Comparison of ENCODE assay signal across 24 mouse cellular contexts in genomic region chr5:35762850-35763249, GRCm38 (mm10). TPM values are rescaled to one million over a fixed set of nuclear protein-coding genes. Genes with fewer than 3 reads are reported as not detected.
DNase-seq lines count a peak whose midpoint lies in the region; ATAC-seq and TF ChIP-seq lines count a peak whose summit lies in the region.
"Had no signal": no experiment of that assay in that cellular context is flagged by ENCODE, and none has a peak within 500 bp of the region (broad histone marks: within the 10 kb centered on the region; RNA-seq: fewer than 3 reads in every experiment).

No protein-coding gene starts in this region.

- peaks cover 61% of the 10 kb centered on the region for H3K4me1 ChIP-seq in heart, embryonic 13.5 days

- H3K27ac ChIP-seq in heart, embryonic 13.5 days (replicated peaks): 0 out of 2 replicates have a peak overlapping the region, but pooled peaks have one; percentile 15
- peak overlapping the region; percentile 61; the same call in 1 of the 2 replicates for H3K27ac ChIP-seq in layer of hippocampus, adult 2 months
- H3K27ac ChIP-seq: embryonic facial prominence, embryonic 10.5 days; embryonic facial prominence, embryonic 15.5 days; forebrain, embryonic 12.5 days; hindbrain, embryonic 14.5 days; limb, embryonic 12.5 days; liver, embryonic 12.5 days; neural tube, embryonic 12.5 days; stomach, postnatal 0 days had no signal

- no peaks in the 10 kb centered on the region for H3K36me3 ChIP-seq in heart, embryonic 13.5 days
- H3K36me3 ChIP-seq: embryonic facial prominence, embryonic 10.5 days; embryonic facial prominence, embryonic 15.5 days; forebrain, embryonic 12.5 days; limb, embryonic 12.5 days; liver, embryonic 12.5 days; neural tube, embryonic 12.5 days had no signal

- peaks cover 64% of the 10 kb centered on the region for H3K27me3 ChIP-seq in heart, embryonic 13.5 days (replicated peaks)

- TF ChIP-seq CTCF in layer of hippocampus, adult 2 months (conservative IDR thresholded peaks at IDR 0.05): no peak

- H3K9me3 ChIP-seq in heart, embryonic 13.5 days: no peaks in the 10 kb centered on the region
- H3K9me3 ChIP-seq: embryonic facial prominence, embryonic 10.5 days; embryonic facial prominence, embryonic 15.5 days; forebrain, embryonic 12.5 days; limb, embryonic 12.5 days; liver, embryonic 12.5 days; neural tube, embryonic 12.5 days had no signal

- WGBS in heart, embryonic 13.5 days: 75% methylated on average over 10 of the region's 10 CpGs

- no peak overlapping the region for H3K4me3 ChIP-seq in heart, embryonic 13.5 days
- no peak overlapping the region for H3K4me3 ChIP-seq in layer of hippocampus, adult 2 months
- H3K4me3 ChIP-seq: embryonic facial prominence, embryonic 10.5 days; embryonic facial prominence, embryonic 15.5 days; forebrain, embryonic 12.5 days; limb, embryonic 12.5 days; liver, embryonic 12.5 days; neural tube, embryonic 12.5 days had no signal

- no peak for ATAC-seq in heart, embryonic 13.5 days (ENCODE audit: extremely low read depth, insufficient number of reproducible peaks, low FRiP score, low TSS enrichment)
- ATAC-seq: activated CD4-positive, CD25-positive, alpha-beta regulatory T cell, adult 4 months; forebrain, postnatal 0 days; liver, embryonic 12.5 days; liver, postnatal 0 days; midbrain, embryonic 16.5 days had no signal

- H3K4me2 ChIP-seq in heart, embryonic 13.5 days: no peak overlapping the region
- H3K4me2 ChIP-seq: embryonic facial prominence, embryonic 15.5 days; forebrain, embryonic 12.5 days; hindbrain, embryonic 14.5 days; limb, embryonic 12.5 days; liver, embryonic 12.5 days; midbrain, embryonic 11.5 days; neural tube, embryonic 12.5 days had no signal

- H3K9ac ChIP-seq in heart, embryonic 13.5 days: 0 out of 2 replicates have a peak overlapping the region, but pooled peaks have one; percentile 1
- H3K9ac ChIP-seq: embryonic facial prominence, embryonic 15.5 days; forebrain, embryonic 12.5 days; forebrain, postnatal 0 days; hindbrain, embryonic 14.5 days; limb, embryonic 12.5 days; liver, embryonic 12.5 days; liver, postnatal 0 days; neural tube, embryonic 12.5 days had no signal

- DNase-seq in gastrocnemius, adult 18-20 months (ENCODE audit: low spot score): peak; percentile 59
- DNase-seq in gastrocnemius, postnatal 10 days: no peak
- no peak for DNase-seq in heart, adult 18-20 months
- DNase-seq in layer of hippocampus, adult 2 months (ENCODE audit: low spot score in 2 of 2): no peak
- DNase-seq in layer of hippocampus, adult 9-11 months: no peak
- DNase-seq in skeletal muscle tissue, adult 2 months (ENCODE audit: low read depth, low spot score): peak; percentile 77
- no peak for DNase-seq in kidney, postnatal 4 days
- DNase-seq: cerebellum, adult 8-10 months; forebrain, postnatal 0 days; liver, postnatal 0 days; thymus, adult 2 months; thymus, postnatal 36 days had no signal

RNA-seq across cellular contexts. Expression of gene Ablim2, which starts 5.2 kb away (rescaled TPM):
- 10 to 100 TPM; 35.0 to 45.0 TPM for total RNA-seq in gastrocnemius, adult 18-20 months (2021)
- total RNA-seq in gastrocnemius, postnatal 10 days (2021): 10 to 100 TPM; 51.3 to 68.7 TPM
- polyA plus RNA-seq in heart, embryonic 13.5 days (2015; fragmentation: Nextera tagmentation; extraction: Ambion mirVana): 4.9 and 5.1 TPM in 2 replicates
- 10 to 100 TPM; 21.4 to 24.4 TPM for total RNA-seq in heart, adult 18-20 months (2021)
- 100 to 1,000 TPM; 133 to 163 TPM for total RNA-seq in layer of hippocampus, adult 2 months (2021)

RNA-seq across cellular contexts. Expression of gene Sh3tc1, which starts 23.1 kb away (rescaled TPM):
- total RNA-seq in gastrocnemius, adult 18-20 months (2021): 1 to 10 TPM; 2.1 to 3.9 TPM
- 1 to 10 TPM; 3.7 to 5.2 TPM for total RNA-seq in gastrocnemius, postnatal 10 days (2021)
- 9.2 and 9.7 TPM in 2 replicates for polyA plus RNA-seq in heart, embryonic 13.5 days (2015; fragmentation: Nextera tagmentation; extraction: Ambion mirVana)
- 10 to 100 TPM in 1 of 2 experiments, 1 to 10 TPM in 1; 8.2 to 10.3 TPM for total RNA-seq in heart, adult 18-20 months (2021)
- total RNA-seq in layer of hippocampus, adult 2 months (2021): 1 to 10 TPM; 1.7 to 2.4 TPM

Comparison
In these comparisons a context has a peak if more than half of its experiments do, and no peak if none do; other contexts are left out.
1. DNase-seq: peak in gastrocnemius, adult 18-20 months (single experiment) and skeletal muscle tissue, adult 2 months (single experiment); none in gastrocnemius, postnatal 10 days (single experiment), heart, adult 18-20 months (0 of 2), layer of hippocampus, adult 2 months (0 of 2), layer of hippocampus, adult 9-11 months (single experiment) and kidney, postnatal 4 days (0 of 2).